Mouse (Mus musculus): ENCODE measurements around the gene Iqsec1.
A peak's percentile ranks its signal among the peaks of the same experiment; 100 is the strongest.
"Not testable (repeated sequence)": the region's sequence is repeated elsewhere in the genome, so short reads cannot be mapped to it uniquely, and the experiment has no call there.

Iqsec1 gene

DNA sequence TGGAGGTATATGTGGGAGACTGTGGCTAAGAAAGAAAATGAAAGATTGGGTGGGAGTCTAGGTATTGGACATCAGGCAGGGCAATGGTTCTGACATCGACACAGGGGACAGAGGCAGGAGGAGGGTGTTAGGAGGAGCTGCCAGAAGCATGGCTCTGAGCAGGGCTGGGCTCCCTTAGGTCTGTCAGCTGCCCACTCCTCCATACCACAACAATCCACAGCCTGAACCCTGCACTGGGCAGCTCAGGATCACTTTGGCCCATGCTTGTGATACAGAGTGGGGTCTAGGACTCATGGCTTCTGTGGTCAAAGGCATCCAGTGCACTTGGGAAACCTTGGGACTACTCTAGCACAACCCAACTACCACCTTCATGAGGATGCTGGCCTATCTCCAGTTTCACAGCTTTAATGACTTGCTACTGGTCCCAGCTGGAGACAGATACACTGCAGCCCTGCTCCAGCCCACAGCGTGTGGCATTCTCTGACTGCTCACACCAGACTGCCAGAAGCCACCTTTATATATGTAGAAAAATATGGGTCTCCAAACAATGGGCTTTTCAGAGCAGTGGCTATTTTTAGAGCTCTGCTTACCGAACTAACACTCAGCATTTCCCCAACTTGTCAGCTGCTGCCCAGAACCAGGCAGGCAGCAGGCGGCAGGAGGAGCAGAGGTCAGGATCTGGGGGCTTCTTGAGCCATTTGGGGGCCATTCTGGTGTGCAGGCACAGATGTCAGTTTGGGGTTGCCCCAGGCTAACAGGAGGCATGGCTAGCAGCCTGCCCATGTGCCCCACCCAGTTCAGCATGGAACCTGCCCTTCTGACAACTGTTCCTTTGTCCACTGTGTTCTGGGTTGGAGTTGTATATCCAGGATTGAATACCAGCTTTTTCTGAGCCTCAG is 285.4 kb downstream of the Iqsec1 start:
- no peak for DNase-seq

DNA sequence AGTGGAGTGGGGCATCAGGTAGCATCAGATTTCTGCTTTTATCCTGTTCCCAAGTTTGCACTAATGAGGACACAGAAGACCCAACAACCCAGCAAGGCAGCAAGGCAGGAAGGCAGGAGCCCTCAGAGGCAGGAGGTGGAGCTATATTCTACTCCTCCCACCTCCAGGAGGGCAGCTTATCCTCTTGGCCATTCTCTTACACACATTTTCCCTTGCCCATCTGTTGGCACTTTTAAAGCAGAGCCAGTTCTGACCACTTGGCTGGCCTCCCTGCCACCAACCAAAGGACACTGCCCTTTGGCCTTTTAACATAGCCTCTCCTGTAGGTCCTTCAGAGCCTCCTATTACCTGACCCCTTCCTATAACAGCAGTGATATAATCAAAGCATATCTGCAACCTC is 286.3 kb downstream of the Iqsec1 start:
- DNase-seq, result peak; percentile 65

DNA sequence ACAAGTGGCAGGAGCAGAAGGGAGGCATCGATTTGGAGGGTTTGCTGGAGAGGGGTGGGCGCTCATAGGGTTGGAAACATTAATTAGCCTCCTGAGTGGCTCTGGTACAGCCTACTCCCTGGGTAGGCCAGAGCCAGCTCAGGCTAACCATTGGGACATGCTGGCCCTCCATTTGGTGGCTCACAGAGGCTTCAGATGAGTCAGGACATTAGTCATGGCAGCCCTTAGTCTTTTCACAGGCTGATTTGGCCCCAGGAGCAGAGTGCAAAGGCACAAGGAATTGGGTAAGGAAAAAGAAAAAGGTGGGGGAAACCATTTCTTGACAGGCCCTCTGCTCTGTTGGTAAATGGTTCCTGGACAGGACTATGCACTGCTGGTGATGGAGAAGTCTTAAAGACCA is 287.1 kb downstream of the Iqsec1 start:
- no peak for DNase-seq

DNA sequence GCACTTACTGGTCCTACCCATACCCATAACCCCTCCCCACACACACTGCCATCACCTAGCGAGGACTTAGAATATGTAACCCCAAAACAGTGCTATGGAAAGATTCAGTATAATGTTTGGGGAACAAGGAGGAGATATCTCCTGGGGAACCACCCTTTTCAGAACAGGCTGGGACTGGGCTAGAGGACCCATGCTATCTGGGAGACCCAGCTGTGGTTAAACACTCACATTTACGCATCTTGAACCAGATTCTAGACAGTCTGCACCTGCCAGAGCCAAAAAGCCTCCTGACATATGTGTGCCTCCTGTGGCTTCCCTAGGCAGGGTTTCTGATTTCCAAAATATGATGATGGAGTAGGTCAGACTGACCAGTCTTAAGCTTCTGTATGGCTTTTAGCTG is 287.7 kb downstream of the Iqsec1 start:
- DNase-seq, result no peak

DNA sequence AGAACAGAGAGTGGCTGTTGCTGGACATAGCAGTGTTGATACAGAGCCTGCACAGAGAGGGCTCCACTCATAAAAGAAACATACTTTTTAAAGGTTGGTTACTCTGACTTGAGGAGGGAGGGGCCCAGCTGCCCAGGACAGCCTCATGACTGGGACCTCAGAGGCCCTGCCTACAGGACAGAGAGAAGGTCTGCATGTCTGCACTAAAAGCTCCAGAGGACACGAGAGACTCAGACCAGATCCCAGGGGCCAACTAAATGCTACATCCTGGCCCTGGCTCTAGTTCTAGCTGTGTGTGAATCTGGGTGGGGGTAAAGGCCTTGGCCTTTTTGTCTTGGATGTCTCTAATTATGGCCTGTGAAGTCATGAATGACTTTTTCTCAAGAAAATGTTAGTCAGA is 288.4 kb downstream of the Iqsec1 start:
- DNase-seq, result no peak

DNA sequence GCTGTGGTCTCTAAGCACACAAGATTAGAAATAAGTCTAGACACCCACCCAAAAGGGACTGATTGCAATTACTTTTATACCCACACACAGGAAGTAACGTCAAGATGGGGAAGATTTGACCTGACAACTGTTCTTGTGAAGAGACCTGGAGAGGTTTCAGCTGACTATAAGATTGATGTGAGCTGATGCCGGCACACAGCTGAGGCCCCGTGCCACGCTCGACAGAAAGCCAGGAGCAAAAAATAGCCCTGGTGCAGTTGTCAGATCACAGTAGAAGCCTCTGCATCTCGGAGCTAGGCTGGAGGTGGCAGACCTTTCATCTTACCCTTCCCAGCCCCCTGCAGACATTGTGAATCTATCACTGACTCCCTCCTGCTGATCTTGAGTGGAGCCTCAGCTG is 289.6 kb downstream of the Iqsec1 start:
- no peak for DNase-seq

DNA sequence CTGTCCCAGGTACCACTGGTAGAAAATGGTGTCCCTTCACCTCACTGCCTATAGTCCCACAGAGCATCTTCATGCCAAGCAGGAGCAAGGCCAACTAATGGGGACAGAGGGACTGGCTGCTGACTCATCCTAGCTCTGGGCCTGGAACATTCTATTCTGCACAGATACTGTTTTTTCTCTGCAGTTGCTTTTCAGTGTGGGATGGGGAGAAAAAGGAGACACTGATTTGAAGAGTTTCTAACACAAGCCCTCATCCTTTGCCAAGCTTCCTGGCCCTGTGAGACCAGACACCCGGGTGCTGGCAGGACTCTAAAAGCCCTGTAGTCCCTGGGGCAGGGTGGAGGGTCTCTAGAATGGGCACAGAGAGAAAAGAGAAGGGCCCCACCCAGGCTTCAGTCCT is 292.7 kb downstream of the Iqsec1 start:
- DNase-seq, result no peak

DNA sequence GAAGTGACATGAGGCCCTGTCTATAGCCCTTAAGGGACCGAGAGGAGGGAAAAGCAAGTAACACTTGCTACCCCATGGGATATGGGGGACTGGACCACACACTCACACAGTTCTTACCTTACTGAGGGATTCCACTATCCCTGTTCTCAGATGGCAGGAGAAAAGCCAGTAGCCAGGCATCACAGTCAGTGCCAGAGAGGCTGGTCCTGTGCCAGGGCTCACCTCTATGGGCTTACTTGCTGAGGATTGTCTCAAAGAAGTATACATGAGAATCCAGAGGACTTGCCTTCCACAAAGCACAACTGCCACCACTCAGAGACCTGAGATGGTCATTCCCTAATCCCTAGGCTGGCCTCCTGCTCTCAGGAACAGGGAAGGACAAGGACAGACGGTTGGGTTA is 296.1 kb downstream of the Iqsec1 start:
- no peak for DNase-seq

DNA sequence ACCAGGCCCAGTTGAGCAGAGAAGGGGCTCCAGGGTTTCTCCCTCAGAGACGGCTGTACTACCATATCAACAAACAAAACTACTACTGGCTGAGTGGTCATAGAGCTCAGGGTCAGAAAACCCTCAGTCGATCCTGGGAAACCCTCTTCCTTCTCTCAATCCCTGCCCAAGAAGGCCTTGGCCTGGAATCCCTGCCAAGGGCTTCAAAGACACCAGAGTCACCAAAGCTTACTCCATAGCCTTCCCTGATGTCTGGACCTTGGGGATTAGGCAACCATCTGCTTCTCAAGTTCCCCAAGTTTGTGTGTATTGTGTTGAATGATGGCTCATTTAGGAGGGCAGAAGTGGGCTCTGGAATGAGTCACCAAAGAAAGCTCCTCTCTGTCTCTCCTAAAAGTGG is 296.6 kb downstream of the Iqsec1 start:
- no peak for DNase-seq

DNA sequence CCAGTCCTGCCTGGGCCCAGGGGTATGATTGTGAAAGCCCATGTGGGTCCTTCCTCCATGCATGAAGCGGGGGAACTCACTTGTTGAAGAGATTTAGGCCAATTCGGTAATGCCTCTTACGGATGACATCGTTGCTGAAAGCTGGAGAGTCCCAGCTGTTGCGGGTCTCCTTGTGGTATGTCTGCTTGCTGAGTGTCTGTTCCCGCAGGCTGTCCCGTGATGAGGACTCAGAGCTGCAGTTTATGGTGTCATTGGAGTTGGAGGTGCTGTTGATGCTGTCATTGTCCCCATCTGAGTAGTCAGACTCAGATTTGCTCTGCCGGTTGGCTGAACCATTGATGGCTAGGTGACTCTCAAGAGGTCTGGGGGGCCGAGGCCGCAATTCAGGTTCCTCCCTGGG is 299.0 kb downstream of the Iqsec1 start:
- no peak for DNase-seq

DNA sequence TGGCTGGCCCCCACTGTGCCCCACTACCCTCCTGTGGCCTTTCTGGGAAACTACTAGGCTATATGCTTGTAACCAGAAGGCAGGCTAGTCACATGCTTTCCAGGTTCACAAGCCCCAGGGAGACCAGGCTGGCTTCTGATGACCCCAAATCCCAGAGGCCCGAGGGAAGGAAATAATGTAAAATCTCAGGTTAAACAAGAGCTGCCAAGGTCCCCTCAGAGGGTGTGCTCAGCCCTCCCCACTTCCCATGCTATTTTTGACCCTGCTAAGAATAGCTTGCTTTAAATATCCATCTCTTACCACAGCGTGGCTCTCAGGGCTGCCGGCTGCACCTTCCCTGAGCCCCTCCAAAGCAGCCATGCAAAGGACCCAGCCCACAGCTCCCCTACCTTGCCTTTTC is 299.7 kb downstream of the Iqsec1 start:
- DNase-seq, result no peak

DNA sequence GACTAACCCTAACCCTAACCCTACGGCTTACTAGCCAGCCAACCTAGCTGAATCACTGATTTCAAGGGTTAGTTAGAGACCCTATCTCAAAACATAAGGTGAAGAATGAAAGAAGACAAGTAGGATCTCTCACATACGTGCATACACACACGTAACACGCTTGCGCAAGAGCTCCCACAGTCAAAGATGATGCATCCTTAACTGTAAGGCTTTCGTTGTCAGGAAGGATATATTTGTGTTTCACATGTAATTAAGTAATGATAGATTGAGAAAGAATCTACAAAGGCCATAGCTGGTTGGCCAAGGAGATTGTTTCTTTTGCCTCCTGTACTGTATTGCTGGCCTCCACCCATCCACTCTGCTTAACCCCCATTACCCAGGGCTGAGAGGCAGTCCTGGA is 300.5 kb downstream of the Iqsec1 start:
- no peak for DNase-seq

DNA sequence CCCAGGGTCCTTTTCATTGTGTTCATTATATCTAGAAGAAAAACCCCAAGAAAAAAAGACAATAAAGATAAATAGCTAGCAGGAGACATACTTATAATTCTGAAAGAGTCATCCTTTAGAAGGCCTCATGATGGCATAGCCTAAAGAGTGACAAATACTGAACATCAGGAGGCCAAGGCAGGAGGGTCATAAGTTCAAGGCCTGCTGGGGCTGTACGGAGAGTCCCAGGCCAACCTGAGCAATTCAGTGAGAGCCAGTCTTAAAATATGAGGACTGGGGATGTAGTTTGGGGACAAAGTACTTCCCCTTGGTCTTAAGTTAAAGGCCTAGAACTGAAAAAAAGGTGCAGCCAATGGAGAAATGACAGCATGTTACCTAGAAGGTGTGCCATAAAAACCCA is 301.7 kb downstream of the Iqsec1 start:
- no peak for DNase-seq

DNA sequence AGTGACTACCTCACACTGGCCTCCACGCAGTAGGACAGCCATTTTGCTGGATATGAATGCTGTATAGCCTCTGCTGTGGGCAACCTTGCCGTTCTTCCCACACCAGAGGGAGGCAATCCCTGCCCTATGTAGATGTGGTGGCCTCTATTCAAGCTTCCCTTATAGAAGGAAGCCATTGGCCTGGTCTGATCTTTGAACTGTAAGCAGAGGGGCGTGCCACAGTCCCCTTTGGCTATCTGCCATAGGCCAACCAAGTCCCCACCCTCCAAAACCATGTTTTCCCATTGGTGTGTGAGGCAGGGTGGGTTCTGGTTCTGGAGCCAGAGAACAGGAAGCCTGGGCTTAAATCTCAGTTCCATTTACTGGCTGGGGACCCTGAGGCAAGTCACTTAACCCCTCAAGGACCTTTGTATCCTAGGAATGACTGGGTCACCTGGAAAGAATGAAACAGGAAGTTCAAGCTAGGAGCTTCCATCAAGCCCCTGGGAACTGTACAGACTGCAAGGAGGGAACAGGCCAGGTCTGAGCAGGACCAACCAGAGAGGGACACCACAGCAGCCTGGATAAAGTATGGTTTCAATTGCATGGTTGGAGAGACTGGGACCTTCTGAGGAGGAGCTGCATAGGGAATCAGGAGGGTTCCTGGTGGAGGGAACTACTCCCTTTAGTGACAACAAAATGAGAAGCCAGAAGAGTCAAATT is 304.5 kb downstream of the Iqsec1 start:
- DNase-seq, result peak; percentile 40

DNA sequence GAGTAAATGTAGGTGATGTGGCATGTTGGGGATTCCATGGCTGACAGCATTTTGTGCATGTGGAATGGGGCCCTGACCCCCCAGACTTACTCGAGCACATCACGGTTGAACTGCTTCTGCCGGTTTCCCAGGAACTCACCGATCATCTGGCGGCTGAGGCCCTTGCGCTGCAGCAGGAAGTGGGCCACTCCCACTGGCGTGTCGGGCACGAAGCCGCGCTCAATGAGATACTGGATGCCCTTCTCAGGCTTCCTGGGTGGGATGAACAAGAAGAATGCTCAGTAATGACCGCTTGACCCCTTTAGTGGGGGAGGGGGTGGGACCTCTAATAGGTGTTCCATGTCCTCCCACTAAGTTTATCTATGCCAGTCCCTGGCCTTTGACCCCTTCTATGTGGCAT is 308.1 kb downstream of the Iqsec1 start:
- DNase-seq, result no peak

DNA sequence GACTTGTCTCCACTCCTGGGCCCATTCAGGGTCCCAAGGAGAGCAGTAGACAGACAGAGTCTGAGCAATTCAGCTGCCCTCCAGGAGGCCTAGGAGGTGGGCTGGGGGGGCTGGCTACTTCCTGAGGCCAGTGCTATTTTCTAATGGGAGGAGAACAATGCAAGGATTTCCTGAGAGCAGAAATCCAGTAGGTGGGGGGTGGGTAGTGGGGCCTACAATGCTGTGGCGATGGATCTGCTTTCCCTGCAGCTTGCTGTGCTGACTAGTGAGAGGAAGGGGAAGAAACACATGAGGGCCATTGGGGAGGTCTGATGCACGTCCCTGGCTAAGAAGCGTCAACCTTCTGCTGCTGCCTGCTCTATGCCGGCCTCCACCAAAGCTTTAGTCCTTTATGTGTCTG is 309.7 kb downstream of the Iqsec1 start:
- DNase-seq, result peak; percentile 31

DNA sequence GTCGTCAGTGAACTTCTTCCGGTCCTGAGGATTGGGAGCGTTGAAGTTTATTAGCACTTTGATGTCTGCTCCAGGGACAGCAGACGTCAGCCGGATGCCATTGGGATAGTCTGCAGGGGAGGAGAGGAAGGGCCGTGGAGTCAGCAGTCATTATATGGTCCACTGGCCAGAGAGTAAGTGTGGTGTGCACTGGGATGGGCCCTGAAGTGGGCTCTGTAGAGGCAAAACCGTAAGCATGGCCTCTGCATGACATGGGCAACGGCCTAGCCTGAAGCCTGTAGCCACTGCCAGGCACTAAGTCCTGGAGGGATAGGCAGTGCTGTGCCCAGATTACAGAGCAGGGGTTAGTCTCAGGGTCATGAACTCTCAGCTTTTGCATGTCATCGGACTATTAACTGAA is 319.8 kb downstream of the Iqsec1 start:
- no peak for DNase-seq

DNA sequence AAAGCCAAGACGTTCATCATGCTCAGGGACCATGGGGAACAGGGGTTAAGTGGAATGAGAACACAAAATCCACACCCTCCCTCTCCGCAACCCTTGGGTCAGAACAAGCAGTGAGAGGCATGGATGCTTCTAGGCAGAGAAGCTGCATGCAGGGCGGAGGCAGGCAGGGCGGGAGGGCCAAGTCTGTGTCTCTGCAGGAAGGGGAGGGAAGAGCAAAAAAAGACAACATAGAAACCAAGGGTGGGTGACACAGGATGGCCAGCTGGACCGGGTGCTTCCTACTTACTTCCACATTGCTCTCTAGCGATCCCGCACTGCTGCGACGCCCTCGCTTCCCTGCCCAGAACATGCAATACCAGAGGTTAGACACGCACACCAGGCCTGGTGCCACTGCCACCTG is 324.7 kb downstream of the Iqsec1 start:
- DNase-seq, result peak; percentile 13

DNA sequence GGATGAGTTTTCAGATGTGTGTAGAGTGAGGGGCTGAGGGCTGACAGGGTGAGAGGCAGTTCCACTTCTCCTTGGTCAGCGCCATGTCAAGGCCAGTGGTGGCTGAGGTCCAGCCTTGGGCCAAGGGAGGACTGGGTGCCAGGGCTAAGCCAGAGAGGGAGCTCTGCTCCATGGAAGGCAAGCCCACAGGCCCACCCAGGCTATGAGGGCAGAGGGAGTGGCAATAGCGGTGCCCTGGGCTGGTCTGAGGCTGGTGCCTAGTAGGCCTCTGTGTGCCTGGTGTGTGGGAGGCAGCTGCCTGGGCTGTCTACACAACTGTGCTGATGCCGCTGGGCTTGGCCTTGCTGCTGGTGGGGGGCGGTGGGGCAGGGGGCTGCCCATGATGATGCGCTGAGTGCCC is 326.3 kb downstream of the Iqsec1 start:
- DNase-seq, result no peak

DNA sequence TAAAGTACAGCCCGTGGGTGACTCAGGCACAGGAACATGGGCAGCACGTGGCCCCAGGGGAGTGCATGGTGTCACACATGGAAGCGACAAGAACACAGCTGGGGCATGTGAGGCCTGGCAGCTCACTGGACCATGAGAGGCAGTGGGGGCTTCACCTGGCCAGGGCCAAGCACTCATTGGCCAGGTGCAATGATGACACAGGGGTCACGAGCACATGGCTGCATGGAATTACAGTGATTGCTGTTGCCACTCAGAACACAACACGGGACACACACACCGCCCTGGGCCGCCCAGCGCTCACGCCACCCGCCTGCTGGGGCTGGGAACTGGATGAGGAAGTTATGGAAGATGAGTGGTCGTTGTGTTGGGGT is 327.5 kb downstream of the Iqsec1 start:
- no peak for DNase-seq

DNA sequence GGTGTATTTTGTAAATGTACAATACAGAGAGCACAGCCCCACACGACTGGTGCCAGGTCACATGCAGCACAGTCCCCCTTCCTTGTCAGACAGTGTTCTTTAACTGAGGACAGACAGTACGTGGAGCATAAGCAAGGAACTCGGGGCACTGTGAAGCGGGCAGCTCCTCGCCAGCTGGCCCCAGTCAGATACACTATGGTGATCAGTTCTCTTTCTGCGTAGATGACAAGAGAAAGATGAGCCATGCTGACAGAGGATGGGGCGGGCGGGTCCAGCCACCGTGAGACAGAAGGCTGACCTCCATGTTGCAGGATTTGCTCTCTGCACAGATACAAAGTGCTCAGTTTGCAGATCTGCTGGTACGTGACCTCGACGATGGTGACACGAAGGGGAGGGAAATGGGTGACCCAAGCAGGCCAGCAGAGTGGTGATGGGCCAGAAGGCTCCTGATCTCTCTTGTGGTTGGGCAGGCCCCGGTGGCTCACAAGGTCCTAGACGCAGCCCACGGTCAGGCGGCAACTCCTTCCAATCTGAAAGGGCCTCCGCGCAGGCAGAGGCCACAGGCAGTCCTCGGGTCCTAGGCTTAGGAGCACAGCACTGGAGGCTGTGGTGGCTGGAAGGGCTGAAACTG is 328.0 kb downstream of the Iqsec1 start:
- no peak for DNase-seq

DNA sequence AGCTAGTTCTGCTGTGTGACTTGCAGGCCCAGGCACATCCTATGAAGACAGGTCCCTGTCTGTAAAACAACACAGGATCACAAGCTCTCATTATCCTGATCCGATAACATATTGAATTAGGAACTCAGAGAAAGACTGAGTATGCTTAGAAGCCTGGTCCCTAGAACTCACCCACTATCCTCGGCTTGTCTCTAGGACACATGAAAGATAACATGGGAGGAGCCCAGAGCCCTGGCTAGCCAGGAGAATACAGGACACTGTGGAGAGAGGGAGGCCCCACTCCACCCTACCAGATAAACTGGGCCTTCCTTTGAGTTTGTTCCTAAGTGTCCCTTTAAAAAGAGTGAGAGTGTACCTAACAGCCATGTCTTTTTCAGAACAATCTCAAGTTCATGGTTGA is 328.6 kb downstream of the Iqsec1 start:
- no peak for DNase-seq

DNA sequence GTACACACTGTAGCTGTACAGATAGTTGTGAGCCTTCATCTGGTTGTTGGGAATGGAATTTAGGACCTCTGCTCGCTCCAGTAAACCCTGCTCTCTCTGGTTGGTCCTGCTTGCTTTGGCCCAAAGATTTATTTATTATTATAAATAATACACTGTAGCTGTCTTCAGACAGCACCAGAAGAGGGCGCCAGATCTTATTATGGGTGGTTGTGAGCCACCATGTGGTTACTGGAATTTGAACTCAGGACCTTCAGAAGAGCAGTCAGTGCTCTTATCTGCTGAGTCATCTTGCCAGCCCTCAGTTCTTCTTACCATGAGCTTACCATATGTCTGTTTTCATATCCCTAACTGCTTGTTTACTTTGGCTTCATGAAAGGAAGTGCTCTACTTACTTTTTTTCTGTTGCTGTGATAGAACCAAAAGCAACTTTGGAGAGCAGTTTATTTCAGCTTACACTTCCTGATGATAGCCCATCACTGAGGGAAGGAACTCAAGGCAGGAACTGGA is 332.1 kb downstream of the Iqsec1 start:
- not testable (repeated sequence) for DNase-seq

DNA sequence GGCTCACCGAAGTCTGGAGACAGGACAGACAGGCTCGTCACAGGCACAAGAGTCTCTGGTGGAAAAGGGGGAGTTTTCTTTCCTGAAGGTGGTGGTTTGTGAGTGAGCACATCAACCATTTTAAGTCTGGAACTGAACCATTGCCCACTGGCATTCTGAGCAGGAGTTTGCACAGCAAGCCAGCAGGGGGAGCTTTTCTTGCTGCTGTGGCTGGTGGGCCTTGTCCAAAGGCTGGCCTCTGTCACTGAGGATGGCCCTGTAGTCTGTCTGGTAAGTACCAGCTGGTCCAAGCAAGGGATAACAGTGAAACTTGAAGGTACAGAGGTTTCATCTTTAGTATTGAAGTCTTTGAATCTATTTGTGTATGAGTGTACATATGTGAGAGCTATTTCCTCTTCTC is 334.7 kb downstream of the Iqsec1 start:
- peak; percentile 50 for DNase-seq

Data from kidney, adult 11 months (tissue).